Mouse (Mus musculus): ENCODE measurements around the gene Olfr672. TPM values are rescaled to one million over a fixed set of nuclear protein-coding genes. Genes with fewer than 3 reads are reported as not detected.
"Not testable (repeated sequence)": the region's sequence is repeated elsewhere in the genome, so short reads cannot be mapped to it uniquely, and the experiment has no call there.

Olfr672 gene
- total RNA-seq (2012; rRNA removed) (not detected in 2 replicates), total RNA-seq (2014; rRNA removed) (not detected in 2 replicates), polyA plus RNA-seq (2012; ENCODE audit: insufficient read length, low read depth) (not detected in 2 replicates)

DNA sequence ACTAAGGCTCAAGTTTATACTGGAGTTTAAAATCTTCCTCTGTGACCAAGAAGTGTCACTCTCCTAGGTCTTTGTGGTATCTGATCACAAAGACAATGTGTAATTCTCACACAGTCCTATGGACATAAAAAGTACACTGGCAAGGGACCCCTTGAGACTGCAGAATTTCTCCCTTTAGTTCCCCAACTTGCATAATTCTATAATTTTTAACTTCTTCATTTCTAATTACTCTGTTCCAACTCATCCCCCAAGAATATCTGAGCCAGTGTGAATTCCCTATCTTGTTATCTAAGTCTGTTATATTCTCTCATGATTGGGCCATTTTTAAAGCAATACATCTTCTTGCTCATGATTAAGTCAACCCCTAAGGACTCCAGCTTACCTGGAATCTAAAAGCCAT lies at the start of gene Olfr672:
Gene Olfr672 (minus strand): TSS at position 101 of the 400 bp plus-strand sequence.
- Histone ChIP-seq H3K9me3 (replicated peaks; ENCODE audit: low read length) (no peaks in the 10 kb centered on the region), H3K4me3 (replicated peaks in 1 of 3; ENCODE audit: low read depth in 2 of 3, low read length in 2 of 3, poor library complexity in 1 of 3) (no peak within 1 kb of the TSS), H3K27me3 (replicated peaks) (no peaks in the 10 kb centered on the region), H3K36me3 (replicated peaks in 1 of 2; ENCODE audit: control insufficient read depth in 1 of 2, insufficient read depth in 1 of 2, low read length in 1 of 2) (no peaks in the 10 kb centered on the region), H3K9ac (ENCODE audit: insufficient read depth, low read depth) (no peak within 1 kb of the TSS), H3K27ac (ENCODE audit: insufficient read depth, low read depth) (no peak within 1 kb of the TSS), H3K4me2 (ENCODE audit: insufficient read depth, low read depth, poor library complexity, severe bottlenecking) (no peak within 1 kb of the TSS), H3K4me1 (ENCODE audit: control insufficient read depth in 1 of 2, insufficient read depth in 2 of 2) (no peaks in the 10 kb centered on the region), H3K79me2 (replicated peaks; ENCODE audit: control insufficient read depth, extremely low read depth, insufficient read depth, poor library complexity, severe bottlenecking) (no peaks in the 10 kb centered on the region)
- dilution Hi-C loops (cut with MboI; ENCODE audit: extremely low pct_ligation_motif_present, extremely low pct_unique_long_range_greater_than_20kb, low sequenced_read_pairs), result no loop called here
- in situ Hi-C loops (cut with MboI; ENCODE audit: low pct_ligation_motif_present, low pct_unique_long_range_greater_than_20kb, low sequenced_read_pairs), result no loop called here
- TF ChIP-seq JUN (IDR thresholded peaks at IDR 0.05; ENCODE audit: insufficient read depth, low read depth, low read length), result no peak
- no peak for TF ChIP-seq MAFK (IDR thresholded peaks at IDR 0.05; ENCODE audit: insufficient replicate concordance, low read length)
- TF ChIP-seq USF2 (conservative IDR thresholded peaks at IDR 0.05; ENCODE audit: low read depth, low read length), result no peak
- no peak for TF ChIP-seq MAX (IDR thresholded peaks at IDR 0.05; ENCODE audit: low read length)
- TF ChIP-seq RAD21 (IDR thresholded peaks at IDR 0.05; ENCODE audit: low read depth, low read length), result no peak
- TF ChIP-seq ZNF384 (IDR thresholded peaks at IDR 0.05; ENCODE audit: low read depth, low read length), result no peak
- TF ChIP-seq ZKSCAN1 (IDR thresholded peaks at IDR 0.05; ENCODE audit: borderline replicate concordance, low read depth, low read length), result no peak
- no peak for TF ChIP-seq TCF12 (IDR thresholded peaks at IDR 0.05; ENCODE audit: low read depth, low read length)
- no peak for TF ChIP-seq PAX5 (IDR thresholded peaks at IDR 0.05; ENCODE audit: low read length)
- TF ChIP-seq HCFC1 (IDR thresholded peaks at IDR 0.05; ENCODE audit: low read depth, low read length), result no peak
- no peak for TF ChIP-seq ZMIZ1 (IDR thresholded peaks at IDR 0.05; ENCODE audit: low read depth, low read length)
- no peak for TF ChIP-seq USF1 (IDR thresholded peaks at IDR 0.05; ENCODE audit: low read depth, low read length)
- TF ChIP-seq NELFE (IDR thresholded peaks at IDR 0.05; ENCODE audit: low read depth, low read length), result no peak
- TF ChIP-seq CHD2 (IDR thresholded peaks at IDR 0.05; ENCODE audit: low read length), result no peak
- no peak for TF ChIP-seq POLR2A (IDR thresholded peaks at IDR 0.05; ENCODE audit: low read depth, low read length)
- no peak for TF ChIP-seq GABPA (IDR thresholded peaks at IDR 0.05; ENCODE audit: insufficient replicate concordance, low read depth, low read length)
- no peak for TF ChIP-seq POLR2AphosphoS2 (IDR thresholded peaks at IDR 0.05; ENCODE audit: low read depth, low read length)
- TF ChIP-seq IRF4 (IDR thresholded peaks at IDR 0.05; ENCODE audit: low read depth, low read length), result no peak
- no peak for DNase-seq (ENCODE audit: extremely low read depth)

GRCm38 (mm10) chr7:105033836-105034235 lies 32.0 kb upstream of the Olfr672 start:
- peak in 1 of 2 experiments; percentile 40; a peak in 2 of 4 replicates for TF ChIP-seq CTCF (conservative IDR thresholded peaks at IDR 0.05 in 1 of 2, IDR thresholded peaks at IDR 0.05 in 1 of 2; ENCODE audit: low read depth in 2 of 2, low read length in 2 of 2)
- TF ChIP-seq SMC3 (IDR thresholded peaks at IDR 0.05; ENCODE audit: low read depth, low read length), result peak; percentile 16; the same call in 1 of the 2 replicates
- TF ChIP-seq RAD21 (IDR thresholded peaks at IDR 0.05; ENCODE audit: low read depth, low read length), result peak; percentile 19
- H3K27me3 ChIP-seq (replicated peaks); H3K9ac ChIP-seq (ENCODE audit: insufficient read depth, low read depth); H3K79me2 ChIP-seq (replicated peaks; ENCODE audit: control insufficient read depth, extremely low read depth, insufficient read depth, poor library complexity, severe bottlenecking); H3K4me2 ChIP-seq (ENCODE audit: insufficient read depth, low read depth, poor library complexity, severe bottlenecking); H3K4me3 ChIP-seq (replicated peaks in 1 of 3; ENCODE audit: low read depth in 2 of 3, low read length in 2 of 3, poor library complexity in 1 of 3); H3K36me3 ChIP-seq (replicated peaks in 1 of 2; ENCODE audit: control insufficient read depth in 1 of 2, insufficient read depth in 1 of 2, low read length in 1 of 2); H3K9me3 ChIP-seq (replicated peaks; ENCODE audit: low read length); dilution Hi-C loops (cut with MboI; ENCODE audit: extremely low pct_ligation_motif_present, extremely low pct_unique_long_range_greater_than_20kb, low sequenced_read_pairs); H3K27ac ChIP-seq (ENCODE audit: insufficient read depth, low read depth); in situ Hi-C loops (cut with MboI; ENCODE audit: low pct_ligation_motif_present, low pct_unique_long_range_greater_than_20kb, low sequenced_read_pairs); H3K4me1 ChIP-seq (ENCODE audit: control insufficient read depth in 1 of 2, insufficient read depth in 2 of 2): not testable (repeated sequence)
- peak; percentile 3 for DNase-seq (ENCODE audit: extremely low read depth)

Measured in CH12.LX (cell line).